Mouse (Mus musculus) ES-E14 (cell line): Measurements from ENCODE around the gene Cers5. TPM values are rescaled to one million over a fixed set of nuclear protein-coding genes. Genes with fewer than 3 reads are reported as not detected.

ENCODE experiments used
- DNase-seq: peaks from one replicate; pipeline ENCODE4 v3.0.0-alpha.2; 2013; ENCODE audit warnings: low read depth, low spot score
- H3K27ac ChIP-seq: 2 replicates; pipeline ENCODE4 v1.5.1; 2012; ENCODE audit warnings: low read depth, mild to moderate bottlenecking, low read length, moderate library complexity, mixed read lengths; ENCODE audit not compliant: poor library complexity, insufficient read depth, severe bottlenecking
- H3K36me3 ChIP-seq: 2 replicates; pipeline ENCODE4 v1.6.1; 2012; ENCODE audit warnings: mild to moderate bottlenecking, low read length, moderate library complexity, mixed read lengths; ENCODE audit not compliant: control insufficient read depth, poor library complexity, insufficient read depth, severe bottlenecking
- H3K4me1 ChIP-seq, 2 experiments: fragments of 150-350 bp in 1 of 2; sonication (generic) in 1 of 2; 2 replicates each; pipeline ENCODE4 v1.6.1; 2012; ENCODE audit warnings: low read length in 2 of 2, mild to moderate bottlenecking in 1 of 2, mixed read lengths in 1 of 2; ENCODE audit not compliant: control insufficient read depth in 2 of 2, insufficient read depth in 2 of 2, poor library complexity in 1 of 2
- H3K4me3 ChIP-seq, 2 experiments: fragments of 150-350 bp in 1 of 2; sonication (generic) in 1 of 2; 2 replicates each; pipeline ENCODE4 v1.5.1; 2012; ENCODE audit warnings: low read length in 2 of 2, low read depth in 1 of 2, mild to moderate bottlenecking in 1 of 2, mixed read lengths in 1 of 2; ENCODE audit not compliant: insufficient read depth in 1 of 2, poor library complexity in 1 of 2, severe bottlenecking in 1 of 2
- H3K9ac ChIP-seq: 2 replicates; pipeline ENCODE4 v1.6.1; 2012; ENCODE audit warnings: low read depth, mild to moderate bottlenecking, low read length, mixed read lengths; ENCODE audit not compliant: poor library complexity, insufficient read depth, severe bottlenecking
- H3K9me3 ChIP-seq: fragments of 150-350 bp; sonication (generic); 2 replicates; pipeline ENCODE4 v1.6.1; 2012; ENCODE audit warnings: low read depth, mild to moderate bottlenecking, low read length; ENCODE audit not compliant: control insufficient read depth, insufficient read depth
- CHD2 ChIP-seq: IDR thresholded peaks from 2 replicates; pipeline ENCODE4 v1.6.1; 2014; ENCODE audit warnings: mild to moderate bottlenecking, low read depth, low read length, inconsistent platforms
- HCFC1 ChIP-seq: IDR thresholded peaks from 2 replicates; pipeline ENCODE4 v1.6.1; 2012; ENCODE audit warnings: low read length, inconsistent platforms, borderline replicate concordance; ENCODE audit not compliant: insufficient read depth
- MAFK ChIP-seq: IDR thresholded peaks from 2 replicates; pipeline ENCODE4 v1.6.1; 2014; ENCODE audit warnings: mild to moderate bottlenecking, low read depth, low read length, inconsistent platforms; ENCODE audit not compliant: insufficient read depth
- ZC3H11A ChIP-seq: IDR thresholded peaks from 2 replicates; pipeline ENCODE4 v1.6.1; 2012; ENCODE audit warnings: low read depth, mild to moderate bottlenecking, inconsistent platforms, low read length, borderline replicate concordance
- ZNF384 ChIP-seq: IDR thresholded peaks from 2 replicates; pipeline ENCODE4 v1.6.1; 2012; ENCODE audit warnings: low read depth, low read length, inconsistent platforms
- in situ Hi-C, 2 experiments: fragments of 600-800 bp; cut with MboI; formaldehyde crosslinking; loops; one replicate each; pipeline ENCODE4 v1.15.1; 2025; ENCODE audit warnings: low sequenced_read_pairs in 2 of 2, inconsistent platforms in 1 of 2; ENCODE audit not compliant: unreplicated experiment in 2 of 2
- total RNA-seq: library from RNA; depleted of rRNA; stranded (reverse); fragments of 300-350 nt; gene quantifications from 2 replicates; pipeline ENCODE4 v1.2.3, GENCODE M21; 2012

The Cers5 gene
- total RNA-seq, 1 experiment, result 126 TPM

GRCm38 (mm10) chr15:99767467-99767866, 5.2 kb downstream of the Cers5 start:
- H3K9ac ChIP-seq, result no peak overlapping the region
- no peak overlapping the region for H3K27ac ChIP-seq
- H3K4me1 ChIP-seq, result no peaks in the 10 kb centered on the region; a peak in 1 of 4 replicates
- H3K4me3 ChIP-seq, result no peak overlapping the region
- in situ Hi-C loops, result no loop called here
- TF ChIP-seq ZC3H11A (no peak), CHD2 (no peak), MAFK (no peak), HCFC1 (no peak), ZNF384 (no peak)
- DNase-seq, result no peak
- H3K9me3 ChIP-seq, result no peaks in the 10 kb centered on the region
- peaks cover 2% of the 10 kb centered on the region; the same call in 1 of the 2 replicates for H3K36me3 ChIP-seq

DNA sequence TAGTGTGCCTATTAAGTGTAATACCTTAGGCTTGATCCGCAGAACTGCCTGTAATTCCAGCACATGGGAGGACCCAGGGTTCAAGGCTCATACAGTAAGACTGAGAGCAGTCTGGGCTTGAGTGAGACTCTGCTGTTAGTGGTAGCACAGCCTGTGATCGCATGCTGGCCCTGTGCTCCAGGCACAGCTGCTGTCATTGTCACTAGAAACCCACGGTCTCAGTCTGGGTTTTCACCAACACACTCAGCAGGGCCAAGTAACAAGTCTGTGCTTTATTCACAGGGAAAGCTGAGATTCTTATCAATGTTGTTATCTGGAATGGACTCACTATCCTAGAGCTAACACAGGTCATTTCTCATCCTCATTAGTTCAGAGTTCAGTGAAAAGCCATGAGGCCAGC, 18.5 kb downstream of the Cers5 start:
- DNase-seq, result no peak
- Histone ChIP-seq H3K4me1 (no peaks in the 10 kb centered on the region), H3K4me3 (no peak overlapping the region), H3K9me3 (no peaks in the 10 kb centered on the region), H3K27ac (no peak overlapping the region), H3K36me3 (no peaks in the 10 kb centered on the region), H3K9ac (no peak overlapping the region)
- no peak for TF ChIP-seq MAFK
- TF ChIP-seq CHD2, result no peak
- no peak for TF ChIP-seq ZNF384
- TF ChIP-seq HCFC1, result no peak
- no peak for TF ChIP-seq ZC3H11A
- in situ Hi-C loops, result no loop called here

- H3K9ac ChIP-seq, result no peak overlapping the region
- H3K27ac ChIP-seq, result no peak overlapping the region
- in situ Hi-C loops, result no loop called here
- peaks cover 23% of the 10 kb centered on the region for H3K36me3 ChIP-seq
- no peak for DNase-seq
- no peak for TF ChIP-seq CHD2
- no peak for TF ChIP-seq MAFK
- no peak for TF ChIP-seq ZC3H11A
- TF ChIP-seq ZNF384, result no peak
- TF ChIP-seq HCFC1, result no peak
- H3K4me1 ChIP-seq, result no peaks in the 10 kb centered on the region
- H3K9me3 ChIP-seq, result no peaks in the 10 kb centered on the region
- H3K4me3 ChIP-seq, result no peak overlapping the region
Observed at GRCm38 (mm10) chr15:99740229-99740628, 32.5 kb downstream of the Cers5 start.

DNA sequence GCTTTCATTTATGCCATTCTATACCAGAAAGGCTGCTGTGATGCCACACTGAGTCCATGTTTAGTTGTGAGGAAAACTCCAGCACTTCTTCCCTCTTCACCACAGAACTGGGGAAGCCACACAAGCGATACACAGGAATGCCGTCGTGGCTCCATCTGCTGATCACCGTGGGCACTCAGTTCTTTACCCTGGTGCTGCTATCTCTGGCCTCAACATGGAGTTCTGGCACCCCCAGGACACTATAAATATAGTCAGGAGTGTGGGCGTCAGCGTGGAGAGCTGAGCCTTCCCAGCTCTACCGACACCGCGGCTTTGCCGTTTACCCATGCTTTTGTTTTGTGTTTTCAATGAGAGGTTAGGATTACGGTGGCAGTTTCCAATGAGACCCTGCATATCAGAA, 36.0 kb downstream of the Cers5 start:
- in situ Hi-C loops, result no loop called here
- H3K36me3 ChIP-seq, result peaks cover 26% of the 10 kb centered on the region

GRCm38 (mm10) chr15:99735631-99736030, 37.1 kb downstream of the Cers5 start:
- DNase-seq, result no peak

More for the DNA sequence above, 36.0 kb downstream of the Cers5 start:
- H3K9me3 ChIP-seq, result no peaks in the 10 kb centered on the region
- H3K4me3 ChIP-seq, result no peak overlapping the region
- H3K27ac ChIP-seq, result no peak overlapping the region
- TF ChIP-seq ZC3H11A (no peak), MAFK (no peak), HCFC1 (no peak)
- H3K9ac ChIP-seq, result no peak overlapping the region
- no peaks in the 10 kb centered on the region for H3K4me1 ChIP-seq
- no peak for DNase-seq

More at GRCm38 (mm10) chr15:99735631-99736030, 37.1 kb downstream of the Cers5 start:
- no peak overlapping the region for H3K9ac ChIP-seq
- in situ Hi-C loops, result no loop called here
- no peaks in the 10 kb centered on the region for H3K9me3 ChIP-seq
- H3K4me1 ChIP-seq, result no peaks in the 10 kb centered on the region
- peaks cover 24% of the 10 kb centered on the region for H3K36me3 ChIP-seq
- no peak overlapping the region for H3K4me3 ChIP-seq
- H3K27ac ChIP-seq, result no peak overlapping the region
- no peak for TF ChIP-seq MAFK
